Mouse (Mus musculus): ENCODE results near the gene L3hypdh.
"Not testable (repeated sequence)": the region's sequence is repeated elsewhere in the genome, so short reads cannot be mapped to it uniquely, and the experiment has no call there.

Gene L3hypdh

DNA sequence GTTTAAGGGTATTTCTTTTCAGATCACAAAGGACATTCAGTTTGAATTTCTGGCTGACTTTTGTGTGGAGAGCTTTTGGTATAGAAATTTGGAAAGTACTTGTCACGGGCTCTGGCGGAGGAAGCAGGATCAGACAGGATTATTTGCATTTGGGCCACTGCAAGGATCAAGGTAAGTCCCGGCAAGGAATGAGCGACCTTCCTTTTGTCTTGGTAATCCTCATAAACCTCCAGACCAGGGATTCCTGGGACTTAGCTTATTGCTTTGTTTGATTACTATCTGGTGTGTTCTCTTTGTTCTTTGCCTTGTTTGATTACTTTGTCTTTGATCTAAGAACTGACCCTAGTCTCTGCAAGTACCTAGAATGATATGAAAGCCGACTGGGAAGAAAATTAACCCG lies 31.4 kb downstream of the L3hypdh start:
- DNase-seq (ENCODE audit: low spot score in 2 of 2): no peak

- no peak for DNase-seq (ENCODE audit: low spot score in 2 of 2)
Measured at GRCm38 (mm10) chr12:72053303-72053702, 31.9 kb downstream of the L3hypdh start.

DNA sequence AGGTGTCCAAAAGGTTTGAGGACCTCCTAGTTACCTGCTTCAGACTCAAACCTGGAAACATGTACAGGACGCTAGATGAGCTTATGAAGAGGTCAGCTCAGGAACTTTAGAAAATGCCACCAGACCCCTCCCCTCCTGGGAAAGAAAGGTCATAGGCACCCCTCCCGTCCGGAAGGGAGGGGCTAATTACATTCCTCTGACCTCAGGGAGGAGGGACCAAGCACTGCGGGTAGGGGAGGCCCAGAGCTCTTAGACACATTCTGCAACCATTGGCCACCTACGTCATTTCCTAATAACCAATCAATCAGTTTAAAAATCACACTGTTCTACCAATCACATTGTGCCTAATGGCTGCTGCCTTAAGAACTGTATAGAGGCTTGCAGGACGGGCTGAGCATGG lies 32.7 kb downstream of the L3hypdh start:
- DNase-seq (ENCODE audit: low spot score in 2 of 2): no peak

DNA sequence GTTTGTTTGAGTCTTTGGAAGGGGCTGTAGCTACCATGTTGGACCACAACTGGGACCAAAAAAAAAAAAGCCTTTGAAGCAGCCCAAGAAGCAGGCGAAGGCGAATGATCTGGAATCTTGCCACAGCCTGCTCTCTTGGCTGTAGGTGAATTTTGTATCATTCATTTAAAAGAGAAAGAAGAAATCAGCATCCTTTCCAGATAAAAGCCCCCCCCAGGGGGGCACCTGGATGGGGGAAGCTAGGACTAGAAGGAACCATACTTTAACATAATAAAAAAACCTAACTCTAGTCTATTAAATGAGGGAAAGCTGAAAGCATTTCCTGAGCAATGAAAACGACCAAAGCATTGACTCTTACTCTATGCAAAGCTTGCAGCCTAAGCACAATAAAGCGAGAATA lies 34.4 kb downstream of the L3hypdh start:
- no peak for DNase-seq (ENCODE audit: low spot score in 2 of 2)

GRCm38 (mm10) chr12:72050156-72050555 lies 35.1 kb downstream of the L3hypdh start:
- not testable (repeated sequence) for DNase-seq (ENCODE audit: low spot score in 2 of 2)

- no peak for DNase-seq (ENCODE audit: low spot score in 2 of 2)
Measured at GRCm38 (mm10) chr12:72047513-72047912, 37.7 kb downstream of the L3hypdh start.

DNA sequence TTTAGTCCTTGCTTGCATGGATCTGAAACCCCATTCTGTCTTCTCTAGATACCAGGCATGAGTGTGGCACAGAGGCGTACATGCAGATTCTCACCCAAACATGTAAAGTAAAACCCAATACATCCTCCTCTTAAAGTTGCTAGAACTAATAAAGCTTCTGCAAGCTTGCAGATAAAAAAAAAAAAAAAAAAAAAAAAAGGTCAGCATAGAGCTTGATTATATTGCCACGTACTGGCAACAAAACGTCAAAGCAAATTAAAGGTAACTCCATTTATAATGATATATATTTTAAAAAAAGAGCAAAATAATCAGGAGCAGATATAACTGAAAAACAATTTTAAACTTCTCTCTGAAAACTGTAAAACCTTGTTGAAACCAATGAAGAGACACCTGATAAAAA lies 44.0 kb downstream of the L3hypdh start:
- DNase-seq (ENCODE audit: low spot score in 2 of 2): no peak

GRCm38 (mm10) chr12:72039501-72039900 lies 45.7 kb downstream of the L3hypdh start:
- no peak for DNase-seq (ENCODE audit: low spot score in 2 of 2)

DNA sequence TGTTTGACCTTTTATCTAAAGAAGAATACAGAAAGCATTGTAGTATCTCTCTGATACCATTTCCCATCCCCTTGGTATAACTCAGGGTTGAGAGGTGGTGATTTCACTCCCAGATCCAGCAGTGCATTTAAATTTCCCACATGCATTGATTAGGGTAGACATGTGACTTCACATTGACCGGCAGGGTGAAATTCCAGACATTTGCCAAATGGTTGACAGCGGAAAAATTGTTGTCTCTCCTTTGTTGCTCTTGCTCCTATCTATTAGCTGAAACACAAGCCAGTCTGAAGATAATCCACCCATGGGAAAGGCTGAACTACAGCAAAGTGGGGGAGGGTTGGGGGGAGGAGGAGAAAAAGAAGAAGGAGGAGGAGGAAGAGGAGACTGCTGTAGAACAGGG lies 46.4 kb downstream of the L3hypdh start:
- no peak for DNase-seq (ENCODE audit: low spot score in 2 of 2)

GRCm38 (mm10) chr12:72037049-72037448 lies 48.2 kb downstream of the L3hypdh start:
- no peak for DNase-seq (ENCODE audit: low spot score in 2 of 2)

DNA sequence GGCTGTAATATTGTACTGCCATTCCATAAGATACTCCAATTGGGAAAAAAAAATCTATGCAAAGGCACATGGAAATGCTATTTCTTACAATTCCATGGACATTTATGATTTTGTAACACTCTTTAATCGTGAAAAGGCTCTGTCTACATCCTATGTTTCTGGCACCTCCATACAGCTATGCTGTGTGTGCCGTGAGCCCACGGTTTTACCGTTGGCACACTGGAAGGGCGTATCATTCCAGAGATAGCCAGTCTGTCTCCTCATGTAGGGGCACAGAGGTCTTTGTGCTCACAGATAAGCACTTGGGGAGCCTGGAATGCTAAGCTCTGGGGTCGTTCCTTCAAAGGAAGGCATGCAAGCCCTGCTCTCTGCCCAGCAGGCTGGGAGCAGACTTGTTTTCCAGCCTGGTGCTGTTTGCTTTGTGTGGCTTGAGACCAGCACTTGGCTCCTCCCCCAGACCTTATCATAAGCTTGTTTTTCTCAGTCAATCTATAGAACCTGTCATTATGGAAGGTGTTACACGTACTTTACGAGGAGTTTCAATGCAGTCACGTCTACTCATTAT lies 49.1 kb downstream of the L3hypdh start:
- no peak for DNase-seq (ENCODE audit: low spot score in 2 of 2)

DNA sequence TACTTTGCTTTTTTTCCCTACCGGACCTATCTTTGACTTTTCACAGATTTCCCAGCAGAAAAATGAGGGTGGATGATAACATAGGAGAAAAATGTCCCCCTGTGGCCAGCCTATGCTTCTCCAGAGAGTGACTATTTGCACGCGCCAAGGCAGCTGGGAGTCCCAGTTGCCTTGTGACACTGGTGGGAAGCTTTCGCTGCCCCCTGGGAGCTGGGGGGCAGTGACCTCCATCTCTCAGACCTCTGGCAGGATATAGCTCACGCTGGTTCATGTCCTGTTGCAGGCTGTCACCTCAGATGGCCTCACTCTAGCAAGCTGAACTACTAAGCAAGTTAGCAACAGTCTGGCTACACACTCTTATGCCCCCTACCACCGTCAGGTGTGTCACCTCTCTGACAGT lies 53.4 kb downstream of the L3hypdh start:
- DNase-seq (ENCODE audit: low spot score in 2 of 2): no peak

- DNase-seq (ENCODE audit: low spot score in 2 of 2): no peak
Measured at GRCm38 (mm10) chr12:72031171-72031570, 54.1 kb downstream of the L3hypdh start.

DNA sequence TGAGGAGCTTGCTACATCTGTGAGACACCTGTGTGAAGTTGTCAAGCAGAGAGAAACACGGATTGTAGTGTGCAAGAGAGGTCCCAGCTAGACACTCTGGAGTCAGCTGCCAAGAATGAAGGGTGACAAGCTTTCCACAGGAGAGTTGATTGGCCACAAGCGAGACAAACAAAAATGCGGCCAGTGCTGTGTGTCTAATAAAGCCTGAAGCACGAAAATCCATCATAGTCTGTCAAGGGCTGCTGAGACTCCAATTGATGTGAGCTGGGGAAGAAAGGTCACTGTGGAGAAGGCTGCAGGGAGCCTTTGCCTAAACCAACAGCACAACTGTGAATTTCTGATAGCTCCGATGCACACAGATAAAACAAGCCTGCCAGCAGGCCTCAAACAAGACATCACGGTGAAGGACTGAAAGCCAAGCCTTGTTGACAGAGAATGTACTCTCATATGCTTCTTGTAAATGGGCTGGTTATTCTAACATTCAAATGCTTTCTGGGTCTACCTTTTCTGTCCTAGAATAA lies 59.9 kb downstream of the L3hypdh start:
- no peak for DNase-seq (ENCODE audit: low spot score in 2 of 2)

GRCm38 (mm10) chr12:72023572-72023971 lies 61.7 kb downstream of the L3hypdh start:
- DNase-seq (ENCODE audit: low spot score in 2 of 2): no peak

Data from urinary bladder, postnatal 4 days (tissue).